Mouse (Mus musculus): Measurements from ENCODE around the gene Birc2. TPM values are rescaled to one million over a fixed set of nuclear protein-coding genes. Genes with fewer than 3 reads are reported as not detected.

Gene Birc2
- polyA plus RNA-seq, 1 experiment from 2014 or later, result 49.3 TPM

DNA sequence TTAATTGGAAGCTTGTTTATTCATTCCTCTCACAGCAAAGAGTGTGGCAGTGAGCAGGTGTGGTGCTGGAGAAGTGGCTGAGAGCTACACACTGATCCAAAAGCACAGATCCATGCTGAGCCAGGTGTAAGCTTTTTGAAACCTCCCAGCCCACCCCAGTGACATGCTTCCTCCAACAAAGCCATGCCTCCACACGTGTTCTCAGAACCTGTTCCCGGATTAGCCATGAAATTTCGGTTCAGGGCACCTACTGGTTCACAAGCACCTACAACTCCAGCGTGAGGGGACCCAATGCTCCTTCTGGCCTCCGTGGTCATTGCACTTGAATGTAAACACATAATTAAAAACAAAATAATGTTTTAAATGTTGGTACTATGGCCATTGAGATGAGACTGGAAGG is 63.2 kb downstream of the Birc2 start:
- no peak overlapping the region for H3K4me2 ChIP-seq (ENCODE audit: low read depth, low read length)
- no peaks in the 10 kb centered on the region for H3K27me3 ChIP-seq (ENCODE audit: control insufficient read depth, insufficient read depth, low read length)
- H3K4me1 ChIP-seq (ENCODE audit: control insufficient read depth, insufficient read depth, low read length), result no peaks in the 10 kb centered on the region
- H3K4me3 ChIP-seq (ENCODE audit: low read depth, low read length), result no peak overlapping the region
- WGBS, result 94% methylated on average over 5 of the region's 5 CpGs
- no peak for ATAC-seq (ENCODE audit: low read depth)
- H3K9me3 ChIP-seq (ENCODE audit: control insufficient read depth, low read length), result no peaks in the 10 kb centered on the region
- no peak overlapping the region for H3K27ac ChIP-seq (ENCODE audit: low read depth, low read length)
- H3K36me3 ChIP-seq (ENCODE audit: control insufficient read depth, insufficient read depth, low read length), result no peaks in the 10 kb centered on the region
- no peak overlapping the region for H3K9ac ChIP-seq (replicated peaks; ENCODE audit: low read depth, low read length)

DNA sequence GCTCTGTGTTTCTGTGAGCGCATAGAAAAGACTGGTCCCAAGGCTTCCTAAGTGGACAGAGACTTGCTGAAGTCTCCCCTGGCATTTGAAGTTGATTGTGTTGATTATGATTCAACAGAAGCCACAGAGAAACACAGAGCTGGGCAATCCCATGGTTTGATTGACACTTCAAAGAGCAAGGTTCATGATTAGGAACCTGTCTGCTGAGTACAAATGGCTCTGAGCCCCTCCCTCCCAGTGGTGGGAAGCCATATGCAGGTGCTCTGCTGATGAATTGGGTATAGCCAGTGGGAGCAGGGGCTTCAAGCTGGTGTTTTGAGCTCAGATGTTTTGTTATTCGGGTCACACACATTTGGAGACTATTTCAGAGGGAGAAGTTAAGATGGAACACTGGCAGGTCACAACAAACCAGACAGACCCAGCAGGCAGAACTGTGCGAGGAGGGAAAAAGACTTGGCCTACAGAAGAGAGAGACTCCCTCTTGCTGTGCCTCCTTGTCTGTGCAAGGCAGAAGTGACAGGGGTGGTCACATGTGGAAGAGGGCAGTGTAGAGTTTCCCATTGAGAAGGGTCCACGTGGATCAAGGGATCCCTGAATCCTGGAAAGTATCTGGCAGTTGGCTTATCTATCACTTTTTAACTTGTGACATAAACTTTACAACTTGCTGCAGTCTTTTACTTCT is 64.0 kb downstream of the Birc2 start:
- no peak overlapping the region for H3K9ac ChIP-seq (replicated peaks; ENCODE audit: low read depth, low read length)
- no peaks in the 10 kb centered on the region for H3K36me3 ChIP-seq (ENCODE audit: control insufficient read depth, insufficient read depth, low read length)
- H3K4me1 ChIP-seq (ENCODE audit: control insufficient read depth, insufficient read depth, low read length), result peaks cover under 1% of the 10 kb centered on the region; the same call in 1 of the 2 replicates
- H3K27me3 ChIP-seq (ENCODE audit: control insufficient read depth, insufficient read depth, low read length), result no peaks in the 10 kb centered on the region
- ATAC-seq (ENCODE audit: low read depth), result no peak
- WGBS, result 79% methylated on average over 4 of the region's 4 CpGs
- no peak overlapping the region for H3K27ac ChIP-seq (ENCODE audit: low read depth, low read length)
- H3K9me3 ChIP-seq (ENCODE audit: control insufficient read depth, low read length), result no peaks in the 10 kb centered on the region
- no peak overlapping the region for H3K4me2 ChIP-seq (ENCODE audit: low read depth, low read length)
- H3K4me3 ChIP-seq (ENCODE audit: low read depth, low read length), result no peak overlapping the region

DNA sequence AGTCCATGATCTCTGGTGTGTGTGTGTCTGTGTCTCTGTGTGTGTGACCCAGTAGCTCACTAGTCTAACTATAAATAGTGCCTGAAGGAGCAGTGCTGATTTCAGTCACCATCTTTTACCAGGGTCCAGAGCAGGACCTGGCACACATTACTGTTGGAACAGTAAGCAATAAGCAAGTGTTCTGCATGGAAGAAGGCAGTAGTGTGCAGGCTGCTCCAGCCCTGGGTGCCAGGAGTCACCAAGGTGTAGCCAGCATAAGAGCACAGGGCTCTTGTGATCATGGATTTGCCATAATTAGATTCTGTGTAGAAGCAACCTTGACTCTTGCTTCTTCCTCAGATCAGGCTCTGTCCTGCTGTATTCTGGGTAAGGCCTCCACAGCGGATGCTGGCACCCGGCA is 64.5 kb downstream of the Birc2 start:
- no peaks in the 10 kb centered on the region for H3K9me3 ChIP-seq (ENCODE audit: control insufficient read depth, low read length)
- ATAC-seq (ENCODE audit: low read depth), result no peak
- H3K4me1 ChIP-seq (ENCODE audit: control insufficient read depth, insufficient read depth, low read length), result peaks cover 6% of the 10 kb centered on the region; the same call in 1 of the 2 replicates
- H3K4me2 ChIP-seq (ENCODE audit: low read depth, low read length), result no peak overlapping the region
- H3K27ac ChIP-seq (ENCODE audit: low read depth, low read length), result no peak overlapping the region
- H3K36me3 ChIP-seq (ENCODE audit: control insufficient read depth, insufficient read depth, low read length), result no peaks in the 10 kb centered on the region
- H3K9ac ChIP-seq (replicated peaks; ENCODE audit: low read depth, low read length), result no peak overlapping the region
- H3K4me3 ChIP-seq (ENCODE audit: low read depth, low read length), result no peak overlapping the region
- WGBS, result 84% methylated on average over 2 of the region's 2 CpGs
- H3K27me3 ChIP-seq (ENCODE audit: control insufficient read depth, insufficient read depth, low read length), result no peaks in the 10 kb centered on the region

DNA sequence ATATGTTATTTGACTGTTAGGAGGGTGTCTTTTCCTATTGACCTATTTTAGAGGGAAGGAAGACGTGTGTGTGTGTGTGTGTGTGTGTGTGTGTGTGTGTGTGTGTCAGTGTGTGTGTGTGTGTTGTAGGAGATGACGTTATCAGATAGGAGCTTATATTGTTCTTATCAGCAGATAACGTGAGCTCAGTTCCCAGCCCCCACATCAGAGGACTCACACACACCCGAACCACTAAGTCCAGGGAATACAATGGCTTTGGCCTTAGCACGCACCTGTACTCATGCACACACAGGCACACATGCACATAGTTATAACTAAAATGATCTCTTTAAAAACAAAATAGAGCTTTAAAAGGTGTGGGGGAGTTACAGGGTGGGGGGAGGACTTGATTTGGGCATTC is 67.4 kb downstream of the Birc2 start:
- ATAC-seq (ENCODE audit: low read depth), result no peak
- Histone ChIP-seq H3K9ac (replicated peaks; ENCODE audit: low read depth, low read length) (no peak overlapping the region), H3K4me1 (ENCODE audit: control insufficient read depth, insufficient read depth, low read length) (peaks cover 6% of the 10 kb centered on the region; the same call in 1 of the 2 replicates), H3K4me3 (ENCODE audit: low read depth, low read length) (no peak overlapping the region), H3K9me3 (ENCODE audit: control insufficient read depth, low read length) (no peaks in the 10 kb centered on the region), H3K4me2 (ENCODE audit: low read depth, low read length) (no peak overlapping the region), H3K27me3 (ENCODE audit: control insufficient read depth, insufficient read depth, low read length) (no peaks in the 10 kb centered on the region), H3K27ac (ENCODE audit: low read depth, low read length) (no peak overlapping the region), H3K36me3 (ENCODE audit: control insufficient read depth, insufficient read depth, low read length) (no peaks in the 10 kb centered on the region)
- WGBS, result 92% methylated on average over 5 of the region's 5 CpGs

DNA sequence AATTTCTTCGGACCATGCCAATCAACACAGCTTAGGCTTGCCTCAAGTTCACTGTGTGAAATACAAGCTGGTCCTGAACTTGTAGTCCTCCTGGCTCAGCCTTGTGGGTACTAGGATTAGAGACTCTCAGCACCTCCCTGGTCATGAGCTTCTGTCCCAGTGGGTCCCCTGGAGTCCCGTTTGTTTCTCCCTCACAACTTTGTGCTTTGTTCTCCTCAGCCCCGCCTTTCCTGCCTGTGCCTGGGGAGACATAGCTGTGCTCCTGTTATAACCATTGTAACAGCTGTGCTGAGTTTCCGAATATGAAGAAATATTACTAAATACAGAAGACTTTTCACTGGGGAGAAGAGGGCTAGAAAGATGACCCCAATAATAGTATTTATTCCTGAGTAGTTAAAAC is 67.8 kb downstream of the Birc2 start:
- Histone ChIP-seq H3K27ac (ENCODE audit: low read depth, low read length) (no peak overlapping the region), H3K27me3 (ENCODE audit: control insufficient read depth, insufficient read depth, low read length) (no peaks in the 10 kb centered on the region)

More for the DNA sequence above, 67.8 kb downstream of the Birc2 start:
- Histone ChIP-seq H3K9me3 (ENCODE audit: control insufficient read depth, low read length) (no peaks in the 10 kb centered on the region), H3K36me3 (ENCODE audit: control insufficient read depth, insufficient read depth, low read length) (no peaks in the 10 kb centered on the region), H3K4me3 (ENCODE audit: low read depth, low read length) (no peak overlapping the region), H3K9ac (replicated peaks; ENCODE audit: low read depth, low read length) (no peak overlapping the region), H3K4me1 (ENCODE audit: control insufficient read depth, insufficient read depth, low read length) (peaks cover 6% of the 10 kb centered on the region; the same call in 1 of the 2 replicates), H3K4me2 (ENCODE audit: low read depth, low read length) (no peak overlapping the region)
- no peak for ATAC-seq (ENCODE audit: low read depth)
- 65% methylated on average over 4 of the region's 4 CpGs for WGBS

Small RNA genes lying within 50 kb of the gene (microRNA-seq; reads per million reads assigned to microRNA genes)
- gene Mir5618, result 1.1 reads per million

Other genes starting within 250 kb of the Birc2 start
- gene Mmp20, start 208.8 kb downstream of the Birc2 start, polyA plus RNA-seq (2014; fragmentation: Nextera tagmentation; extraction: Ambion mirVana), result not detected in 2 replicates
- not detected in 2 replicates for gene Mmp7, start 145.0 kb downstream of the Birc2 start, polyA plus RNA-seq (2014; fragmentation: Nextera tagmentation; extraction: Ambion mirVana)
- gene Tmem123, start 73.0 kb downstream of the Birc2 start, polyA plus RNA-seq (2014; fragmentation: Nextera tagmentation; extraction: Ambion mirVana), result 13.0 and 21.7 TPM in 2 replicates
- 0.70 and 3.2 TPM in 2 replicates for gene Birc3, start 36.1 kb upstream of the Birc2 start, polyA plus RNA-seq (2014; fragmentation: Nextera tagmentation; extraction: Ambion mirVana)
- gene Yap1, start 167.5 kb upstream of the Birc2 start, polyA plus RNA-seq (2014; fragmentation: Nextera tagmentation; extraction: Ambion mirVana), result 4.4 and 8.0 TPM in 2 replicates
- gene Cfap300, start 205.8 kb upstream of the Birc2 start, polyA plus RNA-seq (2014; fragmentation: Nextera tagmentation; extraction: Ambion mirVana), result 16.0 and 17.4 TPM in 2 replicates

Measured in neural tube, embryonic 14.5 days (tissue).